Mouse (Mus musculus) embryonic facial prominence, embryonic 11.5 days (tissue): ENCODE results near the gene Adh1. TPM values are rescaled to one million over a fixed set of nuclear protein-coding genes. Genes with fewer than 3 reads are reported as not detected.
A peak's percentile ranks its signal among the peaks of the same experiment; 100 is the strongest.

Experiments used
- ATAC-seq: fragments of 200-750 bp; cut with Nextera tagmentation; replicated peaks from 2 replicates; pipeline ENCODE4 v1.8.0; 2017; ENCODE audit warnings: low read depth; ENCODE audit not compliant: insufficient number of reproducible peaks, low FRiP score, low TSS enrichment
- DNase-seq: peaks from one replicate; pipeline ENCODE4 v3.0.0-alpha.2; 2015; ENCODE audit warnings: low spot score
- H3K27ac ChIP-seq: fragments of 300-500 bp; sonication (generic); replicated peaks from 2 replicates; pipeline ENCODE4 v1.5.1; 2014; ENCODE audit warnings: mild to moderate bottlenecking, low read depth, low read length, control low read depth
- H3K27me3 ChIP-seq: fragments of 300-500 bp; sonication (generic); 2 replicates; pipeline ENCODE4 v1.6.1; 2014; ENCODE audit warnings: mild to moderate bottlenecking, low read length, moderate library complexity, mixed read lengths; ENCODE audit not compliant: control insufficient read depth, insufficient read depth
- H3K36me3 ChIP-seq: fragments of 300-500 bp; sonication (generic); replicated peaks from 2 replicates; pipeline ENCODE4 v1.6.1; 2014; ENCODE audit warnings: low read depth, mild to moderate bottlenecking, low read length, moderate library complexity, mixed read lengths; ENCODE audit not compliant: control insufficient read depth, insufficient read depth
- H3K4me1 ChIP-seq: fragments of 300-500 bp; sonication (generic); 2 replicates; pipeline ENCODE4 v1.6.1; 2014; ENCODE audit warnings: low read length, mixed read lengths; ENCODE audit not compliant: control insufficient read depth, insufficient read depth
- H3K4me2 ChIP-seq: fragments of 300-500 bp; sonication (generic); 2 replicates; pipeline ENCODE4 v1.6.1; 2014; ENCODE audit warnings: low read depth, mild to moderate bottlenecking, control low read depth, low read length, moderate library complexity
- H3K4me3 ChIP-seq: fragments of 300-500 bp; sonication (generic); 2 replicates; pipeline ENCODE4 v1.5.1; 2014; ENCODE audit warnings: low read depth, low read length, control low read depth
- H3K9ac ChIP-seq: fragments of 300-500 bp; sonication (generic); replicated peaks from 2 replicates; pipeline ENCODE4 v1.6.1; 2014; ENCODE audit warnings: mild to moderate bottlenecking, control low read depth, low read length
- H3K9me3 ChIP-seq: fragments of 300-500 bp; sonication (generic); replicated peaks from 2 replicates; pipeline ENCODE4 v1.6.1; 2016; ENCODE audit warnings: mild to moderate bottlenecking, low read length, inconsistent platforms, mixed read lengths; ENCODE audit not compliant: control insufficient read depth
- WGBS: fragments of 180-500 bp; shearing (Covaris S2); extraction: QIAGEN DNeasy Blood & Tissue Kit; methylation state at CpG from one replicate; pipeline ENCODE4 v1.1.7; 2014; 5-methylcytosine and 5-hydroxymethylcytosine counted together
- polyA plus RNA-seq: library from polyadenylated mRNA; unstranded; fragments of >200 nt; fragmentation: Nextera tagmentation; extraction: Ambion mirVana; gene quantifications from 2 replicates; pipeline ENCODE4 v1.2.1, GENCODE M21; 2014

Adh1 gene
- polyA plus RNA-seq, 1 experiment from 2014 or later: not detected

- H3K9ac ChIP-seq: no peak overlapping the region
- no peaks in the 10 kb centered on the region for H3K27me3 ChIP-seq
- H3K9me3 ChIP-seq: no peaks in the 10 kb centered on the region
- 44% methylated on average over 5 of the region's 5 CpGs for WGBS
- H3K4me3 ChIP-seq: no peak overlapping the region
- H3K36me3 ChIP-seq: no peaks in the 10 kb centered on the region
- DNase-seq: peak; percentile 85
- no peaks in the 10 kb centered on the region for H3K4me1 ChIP-seq
- 0 out of 2 replicates have a peak, but pooled peaks have one; percentile 67 for ATAC-seq
- H3K4me2 ChIP-seq: no peak overlapping the region
- no peak overlapping the region for H3K27ac ChIP-seq
Measured at GRCm38 (mm10) chr3:138222952-138223351, 37.8 kb upstream of the Adh1 start.

GRCm38 (mm10) chr3:138224363-138224954 lies 36.3 kb upstream of the Adh1 start:
- 83% methylated on average over 13 of the region's 13 CpGs for WGBS
- H3K4me3 ChIP-seq: no peak overlapping the region
- H3K9me3 ChIP-seq: no peaks in the 10 kb centered on the region
- no peak for ATAC-seq
- no peaks in the 10 kb centered on the region for H3K4me1 ChIP-seq
- DNase-seq: no peak
- H3K27ac ChIP-seq: no peak overlapping the region
- no peaks in the 10 kb centered on the region for H3K36me3 ChIP-seq
- H3K9ac ChIP-seq: no peak overlapping the region
- H3K27me3 ChIP-seq: no peaks in the 10 kb centered on the region
- no peak overlapping the region for H3K4me2 ChIP-seq

DNA sequence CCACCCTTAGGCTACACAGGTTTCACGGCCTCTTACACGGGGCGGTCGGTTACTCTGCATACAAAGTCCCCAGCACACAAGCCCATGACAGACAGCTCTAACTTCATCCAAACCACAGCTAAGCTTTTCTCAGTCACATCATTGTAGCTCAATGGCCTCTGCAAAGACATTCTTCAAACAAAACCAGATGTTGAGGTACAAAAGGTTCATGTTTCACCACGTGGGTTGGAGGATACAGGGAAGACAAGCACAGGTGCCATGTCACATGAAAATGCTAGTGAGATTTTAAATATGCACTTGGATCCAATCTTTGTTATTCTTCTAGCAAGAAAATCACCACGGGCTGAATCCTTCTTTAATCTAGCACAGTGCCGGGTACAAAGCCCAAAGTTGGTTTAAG lies 35.5 kb upstream of the Adh1 start:
- WGBS: 55% methylated on average over 6 of the region's 7 CpGs
- no peak overlapping the region for H3K4me3 ChIP-seq
- ATAC-seq: 0 out of 2 replicates have a peak, but pooled peaks have one; percentile 23
- H3K4me1 ChIP-seq: no peaks in the 10 kb centered on the region
- no peaks in the 10 kb centered on the region for H3K9me3 ChIP-seq
- DNase-seq: peak; percentile 56
- H3K27me3 ChIP-seq: no peaks in the 10 kb centered on the region
- H3K27ac ChIP-seq: no peak overlapping the region
- no peaks in the 10 kb centered on the region for H3K36me3 ChIP-seq
- no peak overlapping the region for H3K4me2 ChIP-seq
- H3K9ac ChIP-seq: no peak overlapping the region

DNA sequence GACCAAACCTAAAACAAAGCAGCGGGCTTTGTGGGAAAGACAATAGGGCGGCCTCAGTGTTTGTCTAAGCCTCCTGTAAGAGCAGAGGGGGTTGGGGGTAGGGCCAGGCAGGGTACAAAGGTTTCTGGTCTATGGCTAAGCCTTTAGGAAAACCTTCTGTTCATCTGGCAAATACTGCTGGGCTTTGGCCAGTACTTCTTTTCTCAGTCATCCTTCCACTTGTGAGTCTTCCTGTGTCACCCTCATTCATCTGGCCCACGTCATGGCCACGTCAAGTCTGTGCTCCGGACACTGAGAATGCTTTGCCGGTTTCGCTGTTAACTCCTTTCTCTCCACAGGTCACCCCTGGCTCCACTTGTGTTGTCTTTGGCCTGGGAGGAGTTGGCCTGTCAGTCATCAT lies 34.9 kb upstream of the Adh1 start:
- H3K36me3 ChIP-seq: no peaks in the 10 kb centered on the region
- H3K4me2 ChIP-seq: no peak overlapping the region
- DNase-seq: no peak
- no peak overlapping the region for H3K9ac ChIP-seq
- H3K4me1 ChIP-seq: no peaks in the 10 kb centered on the region
- H3K27me3 ChIP-seq: no peaks in the 10 kb centered on the region
- WGBS: 59% methylated on average over 7 of the region's 7 CpGs
- no peak overlapping the region for H3K4me3 ChIP-seq
- no peak for ATAC-seq
- H3K9me3 ChIP-seq: no peaks in the 10 kb centered on the region
- H3K27ac ChIP-seq: no peak overlapping the region

DNA sequence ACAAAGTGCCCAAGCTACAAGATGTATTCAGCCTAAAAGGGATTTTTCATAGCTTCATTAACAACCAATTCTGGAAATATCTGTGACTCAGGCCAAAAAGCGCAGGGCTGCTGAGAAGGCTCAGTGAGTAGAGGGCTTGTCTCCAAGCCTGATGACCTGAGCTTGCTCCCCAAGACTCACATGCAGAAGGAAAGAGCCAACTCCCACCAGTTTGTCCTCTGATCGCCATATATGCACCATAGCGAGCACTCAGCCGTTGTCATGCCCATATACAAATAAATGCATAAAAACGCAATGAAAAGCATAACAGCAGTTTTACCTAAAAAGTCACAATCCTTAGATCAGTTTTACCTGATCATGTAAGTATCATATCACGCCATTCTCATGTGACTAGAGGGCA lies 34.3 kb upstream of the Adh1 start:
- H3K4me2 ChIP-seq: no peak overlapping the region
- H3K9me3 ChIP-seq: no peaks in the 10 kb centered on the region
- H3K4me1 ChIP-seq: no peaks in the 10 kb centered on the region
- H3K4me3 ChIP-seq: no peak overlapping the region
- ATAC-seq (no peak), DNase-seq (no peak)
- no peak overlapping the region for H3K9ac ChIP-seq
- no peaks in the 10 kb centered on the region for H3K36me3 ChIP-seq
- H3K27ac ChIP-seq: no peak overlapping the region
- 90% methylated on average over 6 of the region's 6 CpGs for WGBS
- no peaks in the 10 kb centered on the region for H3K27me3 ChIP-seq

DNA sequence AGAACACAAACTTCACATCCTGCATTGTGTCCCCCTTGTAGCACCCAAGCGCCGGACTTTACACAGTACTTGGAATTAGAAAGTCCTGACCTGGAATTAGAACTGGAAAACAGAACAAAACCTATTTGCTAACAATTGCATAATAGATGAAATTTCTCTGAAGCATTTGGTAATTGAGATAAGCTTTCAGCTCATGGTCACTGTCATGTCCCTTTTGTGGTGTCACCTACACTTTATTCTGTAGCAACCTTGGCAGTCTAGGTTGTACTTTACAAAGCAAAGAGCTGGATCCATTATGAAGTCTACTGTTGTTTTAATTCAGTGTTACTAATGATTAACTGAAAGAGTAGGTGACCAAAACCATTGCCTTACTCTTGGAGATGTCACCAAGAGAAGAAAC lies 33.7 kb upstream of the Adh1 start:
- H3K9me3 ChIP-seq: no peaks in the 10 kb centered on the region
- no peak overlapping the region for H3K4me3 ChIP-seq
- no peak for DNase-seq
- 80% methylated on average over 2 of the region's 2 CpGs for WGBS
- no peaks in the 10 kb centered on the region for H3K36me3 ChIP-seq
- H3K4me1 ChIP-seq: no peaks in the 10 kb centered on the region
- no peak for ATAC-seq
- H3K4me2 ChIP-seq: no peak overlapping the region
- H3K27me3 ChIP-seq: no peaks in the 10 kb centered on the region
- H3K9ac ChIP-seq: no peak overlapping the region
- no peak overlapping the region for H3K27ac ChIP-seq

DNA sequence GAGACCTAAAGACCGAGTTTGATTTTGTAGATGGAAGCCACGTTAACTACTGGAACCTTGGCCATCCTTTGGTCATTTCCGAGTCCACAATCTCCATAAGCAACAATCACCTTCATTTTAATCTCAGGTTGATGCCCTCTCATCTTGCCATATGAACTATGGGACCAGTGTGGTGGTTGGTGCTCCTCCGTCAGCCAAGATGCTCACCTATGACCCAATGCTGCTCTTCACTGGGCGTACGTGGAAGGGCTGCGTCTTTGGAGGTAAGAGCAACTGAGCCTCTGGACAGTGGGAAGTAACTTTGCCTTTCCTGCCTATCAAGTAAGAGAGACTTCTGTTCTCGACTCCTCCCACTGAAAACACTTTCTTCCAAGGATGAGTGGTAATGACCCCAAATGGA lies 33.0 kb upstream of the Adh1 start:
- H3K27me3 ChIP-seq: no peaks in the 10 kb centered on the region
- H3K4me1 ChIP-seq: no peaks in the 10 kb centered on the region
- H3K27ac ChIP-seq: no peak overlapping the region
- no peak overlapping the region for H3K9ac ChIP-seq
- H3K9me3 ChIP-seq: no peaks in the 10 kb centered on the region
- no peaks in the 10 kb centered on the region for H3K36me3 ChIP-seq
- no peak overlapping the region for H3K4me2 ChIP-seq
- WGBS: 93% methylated on average over 8 of the region's 8 CpGs
- no peak overlapping the region for H3K4me3 ChIP-seq
- no peak for ATAC-seq
- no peak for DNase-seq

DNA sequence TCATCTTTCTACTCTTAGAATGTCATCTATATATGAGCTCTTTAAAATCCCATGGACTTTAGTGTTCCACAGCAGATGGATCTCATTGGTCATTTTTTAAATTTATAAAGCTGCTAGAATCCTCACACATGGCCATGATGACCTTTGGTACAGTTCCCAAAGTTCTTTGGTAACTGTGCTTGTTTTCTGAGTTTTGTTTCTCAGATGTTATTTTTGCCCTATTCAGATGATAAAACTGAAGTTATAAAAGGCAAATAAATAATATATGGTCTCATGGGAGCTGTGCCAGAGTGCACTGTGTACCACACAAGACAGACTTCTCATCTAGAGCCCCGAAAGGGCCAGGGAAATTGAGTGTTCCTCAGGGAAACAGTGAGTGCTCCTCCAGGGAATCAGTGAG lies 31.3 kb upstream of the Adh1 start:
- no peak for ATAC-seq
- Histone ChIP-seq H3K9ac (no peak overlapping the region), H3K27ac (no peak overlapping the region), H3K27me3 (no peaks in the 10 kb centered on the region), H3K4me1 (no peaks in the 10 kb centered on the region), H3K36me3 (no peaks in the 10 kb centered on the region), H3K4me3 (no peak overlapping the region), H3K4me2 (no peak overlapping the region), H3K9me3 (no peaks in the 10 kb centered on the region)
- WGBS: 95% methylated on average over 1 of the region's 1 CpGs
- no peak for DNase-seq
